Mouse (Mus musculus) left cerebral cortex, postnatal 25 days (tissue): ENCODE measurements around the gene Lrrc15. TPM values are rescaled to one million over a fixed set of nuclear protein-coding genes. Genes with fewer than 3 reads are reported as not detected.

ENCODE experiments used
- DNase-seq, 2 experiments: peaks; one replicate each; pipeline ENCODE4 v3.0.0; 2022; ENCODE audit warnings: low spot score in 2 of 2, mixed read lengths in 1 of 2
- intact Hi-C: fragments of 180-260 bp; cut with DNase I; formaldehyde crosslinking; loops from one replicate; pipeline ENCODE4 v1.15.1; 2025
- total RNA-seq, 2 experiments: library from RNA; stranded (reverse); gene quantifications; 2 replicates each; pipeline ENCODE4 v1.2.3; 2021

Gene Lrrc15
- total RNA-seq, 2 experiments from 2014 or later, result not detected

DNA sequence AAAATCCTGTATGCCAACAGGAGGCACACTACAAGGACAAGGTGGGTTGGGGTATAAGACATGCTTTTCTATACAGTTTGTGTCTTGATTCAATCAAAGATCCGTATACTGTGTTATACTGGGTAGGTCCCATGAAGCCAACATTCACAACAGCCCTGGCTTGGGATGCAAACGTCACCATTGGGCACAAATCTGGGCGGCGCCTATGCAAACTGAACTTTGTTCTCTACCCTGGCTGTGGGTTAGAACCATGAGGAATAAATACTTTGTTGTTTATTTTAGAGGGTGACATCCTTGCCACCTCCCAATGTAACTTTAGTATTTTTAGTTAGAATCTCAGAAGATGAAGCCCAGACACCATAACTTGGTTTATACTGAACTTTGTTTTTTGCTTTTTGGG is 29.7 kb downstream of the Lrrc15 start:
- no peak for DNase-seq
- intact Hi-C loops, result loop anchor here (2.0 to 5.0 kb wide), 2 partner anchors 57 to 249 kb away; partner anchors contain the start of gene Gp5

DNA sequence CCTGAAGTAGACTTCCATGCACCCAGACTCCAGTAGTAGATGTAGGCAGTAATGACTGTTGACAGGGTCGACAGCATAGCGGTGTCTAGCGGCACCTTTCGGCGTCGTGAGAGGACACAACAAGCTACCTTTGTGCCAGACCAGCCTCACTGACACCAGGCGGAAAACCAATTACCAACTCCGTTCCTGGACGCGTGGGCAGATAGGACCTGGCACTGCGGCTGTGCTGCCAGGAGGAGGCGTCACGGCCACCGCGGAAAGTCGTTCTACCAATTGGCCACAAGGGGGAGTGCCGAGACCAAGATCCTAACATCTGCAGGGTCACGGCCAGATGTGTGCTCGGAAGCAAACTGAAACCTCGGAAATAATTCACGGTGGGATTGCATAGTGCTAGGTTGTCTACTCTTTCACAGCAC is 31.0 kb downstream of the Lrrc15 start:
- peak; percentile 77 to 81 for DNase-seq
- intact Hi-C loops, result loop anchor here (2.0 to 5.0 kb wide), 2 partner anchors 59 to 250 kb away; partner anchors contain the start of gene Gp5

- no peak for DNase-seq
- intact Hi-C loops, result no loop called here
These were observed 38.9 kb downstream of the Lrrc15 start for GRCm38 (mm10) chr16:30244037-30244700.

- no peak for DNase-seq
- intact Hi-C loops, result no loop called here
These were observed 41.4 kb downstream of the Lrrc15 start for GRCm38 (mm10) chr16:30241623-30242022.

GRCm38 (mm10) chr16:30238791-30239190 is 44.3 kb downstream of the Lrrc15 start:
- intact Hi-C loops, result loop anchor here (5.0 kb wide), 1 partner anchor 611 kb away; no protein-coding TSS in a partner anchor
- DNase-seq, result no peak

DNA sequence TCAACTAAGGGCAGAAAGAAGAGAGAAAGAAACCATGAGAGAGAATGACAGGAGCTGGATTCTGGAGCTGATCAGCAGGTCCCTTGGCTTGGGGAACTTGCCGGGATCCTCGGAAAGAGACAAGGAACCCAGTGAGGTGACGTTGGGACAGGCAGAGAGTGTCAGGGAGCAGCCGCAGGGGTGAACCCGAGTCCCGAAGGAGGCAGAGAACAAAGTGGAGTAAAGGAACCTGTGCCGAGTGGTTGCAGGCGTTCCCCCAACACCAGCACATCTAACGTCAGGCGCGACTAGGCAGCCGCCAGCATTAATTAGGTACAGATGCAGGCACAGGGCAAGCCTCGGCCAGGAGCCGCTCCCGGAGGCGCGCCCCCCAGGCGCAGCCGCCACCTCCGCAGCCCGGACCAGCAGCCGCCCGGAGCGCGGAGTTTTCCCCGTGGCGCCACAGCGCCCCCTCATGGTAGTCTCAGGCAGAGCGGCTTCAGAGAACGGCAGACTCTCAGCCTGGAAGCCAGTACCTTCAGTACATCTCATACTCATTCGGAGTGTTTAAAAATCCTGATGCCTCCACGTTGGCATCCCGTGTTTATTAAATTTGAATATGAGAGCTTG is 46.9 kb downstream of the Lrrc15 start:
- intact Hi-C loops, result loop anchor here (1.0 to 5.0 kb wide), 3 partner anchors 166 to 609 kb away; no protein-coding TSS in a partner anchor
- DNase-seq, result peak; percentile 83 to 84

GRCm38 (mm10) chr16:30235577-30235976 is 47.5 kb downstream of the Lrrc15 start:
- DNase-seq, result peak; percentile 8 to 53
- intact Hi-C loops, result loop anchor here (5.0 kb wide), 1 partner anchor 608 kb away; no protein-coding TSS in a partner anchor

- no peak for DNase-seq
- intact Hi-C loops, result loop anchor here (5.0 kb wide), 1 partner anchor 608 kb away; no protein-coding TSS in a partner anchor
These were observed 48.2 kb downstream of the Lrrc15 start for GRCm38 (mm10) chr16:30234636-30235546.

DNA sequence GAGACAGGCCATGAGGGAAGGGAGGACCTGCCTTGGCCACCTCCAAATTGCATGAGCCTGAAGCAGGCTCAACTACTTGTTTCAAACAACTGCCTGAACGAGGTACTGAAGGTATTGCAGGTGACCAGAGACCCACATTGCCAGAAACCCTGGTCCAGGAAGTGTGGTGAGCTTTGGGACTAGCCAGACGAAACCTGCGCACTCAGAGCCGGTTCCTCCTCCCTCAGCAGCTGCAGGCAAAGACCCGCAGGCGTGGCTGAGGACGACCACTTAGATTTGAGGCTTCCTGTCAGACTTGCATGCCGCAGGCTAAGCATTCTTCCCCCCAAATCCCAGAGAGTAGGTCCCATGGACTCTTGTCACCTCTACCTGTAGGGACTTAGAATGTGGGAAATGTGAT is 49.0 kb downstream of the Lrrc15 start:
- DNase-seq, result no peak
- intact Hi-C loops, result no loop called here

- intact Hi-C loops, result no loop called here
- DNase-seq, result no peak
These were observed 51.0 kb downstream of the Lrrc15 start for GRCm38 (mm10) chr16:30231882-30232604.

- DNase-seq, result no peak
- intact Hi-C loops, result no loop called here
These were observed 55.7 kb downstream of the Lrrc15 start for GRCm38 (mm10) chr16:30227352-30227751.

DNA sequence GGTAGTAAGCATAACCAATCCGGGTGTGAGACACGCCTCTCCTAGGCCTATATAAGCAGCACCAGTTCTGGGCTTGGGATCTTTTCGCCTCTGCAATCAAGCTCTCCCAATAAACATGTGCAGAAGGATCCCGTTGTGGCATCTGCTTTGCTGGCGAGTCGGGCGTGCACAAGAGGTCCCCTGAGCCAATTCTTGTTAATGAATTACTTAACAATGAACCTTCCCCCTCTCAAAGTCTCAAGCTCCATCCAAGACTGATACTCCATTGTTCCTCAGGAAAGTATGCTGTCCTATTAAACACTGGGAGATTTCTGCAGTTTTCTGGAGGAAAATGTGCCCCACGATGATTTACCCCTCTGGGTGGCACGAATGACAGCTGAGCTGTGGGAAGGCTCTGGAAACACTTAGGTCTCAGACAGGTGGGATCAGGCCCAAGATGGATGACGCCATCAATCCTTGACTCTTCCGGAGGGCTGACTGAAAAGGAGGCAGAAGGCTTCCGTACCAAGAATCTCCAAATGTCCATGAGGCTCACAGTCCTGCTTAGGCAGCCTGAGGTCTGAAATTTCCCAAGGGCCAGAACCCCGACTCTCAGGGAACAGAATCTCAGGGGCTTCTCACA is 61.8 kb downstream of the Lrrc15 start:
- intact Hi-C loops, result no loop called here
- DNase-seq, result no peak

Other genes with a start within 250 kb of the Lrrc15 start
- gene Hes1, start 218.9 kb downstream of the Lrrc15 start, total RNA-seq, result 10 to 100 TPM; 13.8 to 16.1 TPM
- gene Cpn2, start 15.8 kb downstream of the Lrrc15 start, total RNA-seq, result not detected
- gene Gp5, start 27.5 kb upstream of the Lrrc15 start, total RNA-seq, result under 1 TPM; 0.57 to 0.82 TPM
- 10 to 100 TPM; 57.4 to 70.1 TPM for gene Atp13a3, start 122.7 kb upstream of the Lrrc15 start, total RNA-seq